In genomic region chr10:13499331-13499730, GRCm38 (mm10) we compare ENCODE assay signal across 8 mouse cellular contexts. TPM values are rescaled to one million over a fixed set of nuclear protein-coding genes. Genes with fewer than 3 reads are reported as not detected.
DNase-seq lines count a peak whose midpoint lies in the region.

Gene Fuca2, plus strand, starts transcription at chr10:13499540.

- intact Hi-C loops in gastrocnemius, postnatal 14 days (cut with DNase I; ENCODE audit: low total_unique reads) = no loop called here

- peak; percentile 89 for DNase-seq in heart, adult 11 months
- DNase-seq in heart, adult 9 months (ENCODE audit: low spot score in 2 of 2) = no peak
- no peak for DNase-seq in adrenal gland, postnatal 25 days
- no peak for DNase-seq in gastrocnemius, postnatal 14 days
- DNase-seq in induced T-regulatory cell, adult 2 months (ENCODE audit: low read depth) = peak; percentile 20
- DNase-seq in lung, postnatal 36 days = peak; percentile 4
- peak; percentile 58 for DNase-seq in thymus, postnatal 0 days (ENCODE audit: low spot score)
- DNase-seq in spleen, postnatal 4 days (ENCODE audit: low spot score in 2 of 2) = no peak

RNA-seq across cellular contexts. Expression of gene Fuca2, which starts in this region (rescaled TPM):
- total RNA-seq in adrenal gland, postnatal 25 days (2021) = 14.8 and 19.4 TPM in 2 replicates
- total RNA-seq in gastrocnemius, postnatal 14 days (2021) = 10 to 100 TPM; 11.7 to 12.0 TPM
- polyA plus RNA-seq in thymus, postnatal 0 days (2015; fragmentation: Nextera tagmentation; extraction: Ambion mirVana) = 50.9 and 53.1 TPM in 2 replicates

Comparison
In these comparisons a context has a peak if more than half of its experiments do, and no peak if none do; other contexts are left out.
1. DNase-seq: peak in heart, adult 11 months (single experiment), induced T-regulatory cell, adult 2 months (single experiment), lung, postnatal 36 days (single experiment) and thymus, postnatal 0 days (single experiment); none in heart, adult 9 months (0 of 2), adrenal gland, postnatal 25 days (single experiment), gastrocnemius, postnatal 14 days (single experiment) and spleen, postnatal 4 days (0 of 2).